Mouse (Mus musculus): ENCODE results near the gene Sphk1. TPM values are rescaled to one million over a fixed set of nuclear protein-coding genes. Genes with fewer than 3 reads are reported as not detected.

Sphk1 gene
- total RNA-seq, 2 experiments from 2014 or later, result 1.3 to 2.4 TPM

DNA sequence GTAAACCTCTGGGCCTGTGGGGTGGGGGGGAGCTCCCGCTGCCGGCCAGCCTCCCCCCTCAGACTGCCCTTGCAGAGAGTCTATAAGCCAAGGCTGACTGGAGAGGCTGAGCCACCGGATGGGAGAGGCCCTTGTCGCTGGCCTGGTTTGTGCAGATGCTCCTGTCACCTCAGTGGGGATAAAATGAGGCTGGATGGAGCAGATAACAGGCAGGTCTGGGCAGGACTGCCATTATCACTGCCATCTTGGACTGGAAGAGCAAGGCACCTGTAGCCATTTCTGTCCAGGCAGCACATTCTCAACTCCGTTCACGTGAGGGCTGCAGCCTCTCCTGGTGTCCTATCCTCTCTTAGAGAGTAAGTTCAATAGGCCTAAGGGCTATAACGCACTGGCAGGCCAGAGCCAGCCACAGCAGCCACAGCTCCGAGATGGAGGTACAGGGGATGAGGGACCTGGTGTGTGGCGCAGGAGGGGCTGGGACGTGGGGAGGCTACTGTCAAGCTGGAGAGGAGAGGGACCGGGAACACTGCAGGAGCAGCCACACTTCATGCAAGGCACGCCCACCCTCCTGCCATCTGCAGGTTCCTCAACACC, 7.5 kb downstream of the Sphk1 start:
- DNase-seq, result no peak

DNA sequence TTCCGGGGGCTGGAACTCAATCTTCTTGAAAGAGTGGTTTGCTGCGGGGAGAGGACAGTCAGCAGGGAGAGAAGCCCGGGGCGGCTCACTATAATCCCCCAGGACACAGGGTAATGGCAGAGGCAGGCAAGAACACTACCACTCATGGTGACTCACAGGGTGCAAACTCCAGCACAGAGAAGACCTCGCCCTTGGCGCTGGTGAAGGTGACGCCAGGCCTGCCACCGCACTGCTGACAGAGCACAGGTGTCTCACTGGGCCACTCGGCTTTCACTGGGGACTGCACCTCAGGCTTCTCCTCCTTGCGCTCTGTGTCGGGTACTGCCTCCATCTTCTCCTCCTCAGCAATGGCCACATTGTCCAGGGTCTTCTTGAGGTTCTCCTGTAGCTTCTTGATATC, 10.5 kb downstream of the Sphk1 start:
- no peak for DNase-seq

DNA sequence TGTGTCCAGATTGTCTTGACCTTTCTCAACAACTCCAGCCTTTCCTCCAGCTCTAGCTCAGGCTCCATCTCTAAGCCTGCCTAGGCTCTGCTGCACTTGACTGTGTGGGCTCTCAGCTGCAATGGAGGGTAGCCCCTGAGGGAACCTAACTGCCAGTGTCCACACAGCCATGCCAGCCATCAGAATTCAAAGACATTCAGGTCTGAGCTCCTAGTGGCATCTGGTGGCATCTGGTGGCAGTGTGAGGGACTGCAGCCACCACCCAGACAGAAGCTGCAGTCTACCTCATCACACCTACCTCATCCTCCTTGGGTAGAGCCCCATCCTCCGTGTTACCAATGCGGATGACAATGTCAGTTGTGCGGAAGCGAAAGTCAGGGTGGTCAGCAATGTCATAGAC, 12.4 kb downstream of the Sphk1 start:
- DNase-seq, result no peak

DNA sequence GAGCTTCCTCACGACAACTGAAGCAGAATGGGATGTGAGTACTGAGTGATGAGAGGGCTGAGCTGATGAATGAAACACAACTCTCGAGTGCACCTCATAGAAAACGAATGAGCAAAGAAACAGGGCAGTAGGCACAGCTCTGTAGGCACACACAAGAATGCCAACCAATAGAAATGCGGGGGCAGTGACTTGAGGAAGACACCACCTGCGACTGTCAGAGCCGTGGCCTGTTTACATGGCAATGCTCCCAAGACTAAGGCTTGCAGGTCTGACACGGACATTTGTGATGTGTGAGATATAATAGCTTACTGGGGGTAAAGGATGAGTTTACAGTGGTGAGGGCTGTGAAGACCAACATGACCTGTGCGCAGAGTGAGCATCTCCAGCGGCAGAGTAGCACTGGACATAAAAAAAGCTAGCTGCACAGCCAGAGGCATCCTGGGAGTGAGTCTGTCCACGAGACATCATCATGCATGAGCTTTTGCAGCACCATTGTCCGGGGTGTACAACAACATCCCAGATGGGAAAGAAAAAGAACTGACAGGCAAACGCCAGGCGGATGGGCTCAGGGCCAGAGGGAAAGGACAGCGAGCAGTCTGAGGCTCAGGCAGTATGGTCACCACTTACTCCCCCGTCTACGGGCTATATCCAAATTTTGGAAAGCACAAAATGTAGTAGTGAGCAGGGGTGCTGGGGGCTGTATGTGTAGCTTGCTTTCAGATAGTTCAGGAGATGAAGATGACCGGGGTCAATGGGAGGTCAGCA, 16.8 kb downstream of the Sphk1 start:
- no peak for DNase-seq

DNA sequence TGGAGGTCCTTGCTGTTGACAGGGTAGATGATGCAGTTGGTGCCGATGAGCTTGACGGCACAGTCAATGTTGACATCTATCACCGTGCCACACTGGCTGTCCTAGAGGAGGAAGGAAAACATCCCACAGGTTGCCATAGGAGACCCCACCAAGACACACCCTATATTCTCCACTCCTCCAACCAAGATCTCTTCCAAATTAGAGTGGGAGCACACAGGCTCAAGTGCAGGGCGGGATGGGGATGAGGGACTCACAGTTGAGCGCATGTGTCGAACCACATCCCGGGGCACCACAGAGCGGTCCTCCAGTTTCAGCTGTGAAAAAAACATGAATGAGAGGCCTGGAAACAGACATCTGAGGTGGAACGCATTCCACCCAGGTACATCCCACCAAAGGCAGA, 18.1 kb downstream of the Sphk1 start:
- DNase-seq, result no peak

DNA sequence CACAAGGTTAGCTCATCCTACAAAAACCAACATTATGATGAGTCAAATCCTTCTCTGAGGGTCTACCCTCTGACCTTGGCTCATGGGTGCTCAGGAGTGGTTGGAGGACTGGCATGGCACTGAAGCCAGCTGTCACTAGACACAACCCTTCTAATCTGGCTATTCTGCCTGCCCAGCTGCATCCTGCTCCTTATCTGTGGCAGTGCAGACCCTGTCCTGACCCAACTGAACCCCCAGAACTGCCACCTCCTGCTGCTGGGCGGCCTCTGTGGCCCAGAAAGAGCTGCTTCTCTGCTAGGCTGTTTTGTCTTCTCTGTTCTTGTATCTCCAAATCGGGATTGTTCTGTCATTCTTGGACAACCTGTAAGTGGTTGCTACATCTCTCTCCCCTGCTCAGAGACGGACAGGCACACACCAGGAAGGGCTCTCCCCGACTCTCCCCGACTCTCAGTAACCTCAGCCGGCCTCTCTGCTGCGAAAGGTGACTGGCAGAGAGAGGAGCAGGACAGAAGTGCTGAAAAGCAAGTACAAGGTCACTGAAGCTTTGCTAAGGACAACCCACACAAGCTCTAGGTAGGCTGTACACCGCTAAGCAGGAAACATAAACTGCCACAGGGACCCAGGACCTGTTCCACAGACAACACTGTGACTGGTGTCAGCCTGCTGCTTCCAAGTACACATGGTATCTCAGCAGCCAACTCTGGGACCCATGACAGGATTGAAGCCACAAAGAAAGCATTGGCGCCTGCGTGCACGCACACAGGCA, 18.7 kb downstream of the Sphk1 start:
- no peak for DNase-seq

DNA sequence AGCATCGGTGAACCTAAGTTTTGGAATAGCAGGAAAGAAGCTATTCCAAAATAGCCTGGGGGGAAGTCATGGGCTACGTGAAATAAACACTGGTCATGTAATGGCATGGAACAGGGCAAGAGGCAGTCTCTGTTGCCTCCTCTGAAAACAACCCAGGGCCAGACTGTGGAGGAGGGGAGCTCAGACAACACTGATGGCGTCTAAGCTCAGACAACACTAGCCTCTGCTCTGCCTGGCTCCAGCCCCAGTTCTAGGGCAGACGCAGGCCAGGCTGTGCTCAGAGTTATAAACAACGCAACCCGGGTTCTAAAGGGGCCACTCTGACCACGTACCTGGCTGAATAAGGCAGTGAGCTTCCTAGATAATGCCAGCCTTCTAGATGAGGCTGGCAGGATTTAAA, 20.0 kb downstream of the Sphk1 start:
- no peak for DNase-seq

DNA sequence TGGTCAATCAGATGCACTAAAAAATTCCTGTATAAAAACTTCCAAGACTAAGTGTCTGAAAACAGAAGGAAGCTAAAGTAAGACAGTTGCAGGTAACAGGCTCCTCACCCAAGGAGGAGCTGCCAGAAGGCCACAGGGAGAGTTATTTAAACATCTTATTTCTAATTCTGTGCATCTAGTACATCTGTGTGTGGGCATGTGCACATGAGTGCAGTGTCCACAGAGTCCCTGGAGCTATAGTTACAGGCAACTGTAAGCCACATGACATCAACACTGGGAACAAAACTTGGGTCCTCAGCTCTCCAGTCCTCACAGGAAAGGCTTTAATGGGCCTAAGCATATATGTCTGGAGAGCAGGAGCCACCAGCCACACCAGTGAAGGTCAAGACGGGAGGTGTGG, 21.5 kb downstream of the Sphk1 start:
- DNase-seq, result no peak

DNA sequence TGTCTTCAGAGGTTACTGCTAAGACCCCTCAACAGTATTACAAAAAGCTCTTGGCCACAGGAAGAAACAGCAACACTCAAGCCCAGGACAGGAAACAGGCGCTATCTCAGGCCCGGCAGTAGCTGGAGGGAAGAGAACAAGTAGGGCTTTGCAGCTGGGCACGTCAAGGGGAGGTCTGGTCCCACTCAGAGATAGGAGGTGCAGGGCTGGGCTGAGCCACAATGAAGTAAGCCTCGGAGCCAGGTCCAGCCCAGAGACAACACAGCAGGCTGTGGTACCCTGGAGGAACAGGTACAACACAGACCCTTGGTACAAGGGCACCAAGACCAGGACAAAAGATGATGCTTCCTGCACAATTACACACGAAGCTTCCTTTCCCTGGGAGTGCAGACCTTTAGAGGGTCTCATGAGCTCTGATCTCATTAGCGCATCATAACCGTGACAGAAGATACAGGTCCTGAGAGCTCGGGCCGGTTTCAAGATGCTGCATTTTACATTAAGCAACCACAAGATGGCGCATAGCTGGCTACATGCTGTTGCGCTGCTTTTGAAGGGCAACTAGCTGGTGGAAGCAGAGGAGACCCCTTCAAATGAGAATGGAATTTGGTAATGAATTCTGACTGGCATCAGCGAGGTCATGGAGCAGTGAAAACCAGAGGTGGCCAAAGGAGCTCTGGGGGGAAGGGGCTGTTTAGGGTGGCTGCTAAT, 23.6 kb downstream of the Sphk1 start:
- DNase-seq, result no peak

DNA sequence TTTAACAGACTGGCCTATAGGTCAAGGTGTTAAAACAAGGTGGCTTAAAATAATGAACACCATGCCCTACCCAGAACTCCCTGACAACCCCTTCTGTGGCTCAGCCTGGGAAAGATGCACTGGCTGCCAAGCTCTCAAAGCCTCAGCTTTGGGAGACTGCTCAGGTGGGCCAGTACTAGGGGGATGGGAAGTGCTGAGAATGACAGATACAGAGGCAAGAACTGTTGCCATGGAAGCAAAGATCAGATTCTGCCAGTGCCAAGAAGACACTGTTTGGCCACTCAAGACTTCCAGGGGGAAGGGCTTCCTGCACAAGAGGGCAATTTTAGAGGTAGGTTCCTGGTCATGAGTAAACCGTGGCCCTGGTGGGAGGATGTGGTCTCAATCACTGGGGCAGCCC, 24.8 kb downstream of the Sphk1 start:
- DNase-seq, result no peak

DNA sequence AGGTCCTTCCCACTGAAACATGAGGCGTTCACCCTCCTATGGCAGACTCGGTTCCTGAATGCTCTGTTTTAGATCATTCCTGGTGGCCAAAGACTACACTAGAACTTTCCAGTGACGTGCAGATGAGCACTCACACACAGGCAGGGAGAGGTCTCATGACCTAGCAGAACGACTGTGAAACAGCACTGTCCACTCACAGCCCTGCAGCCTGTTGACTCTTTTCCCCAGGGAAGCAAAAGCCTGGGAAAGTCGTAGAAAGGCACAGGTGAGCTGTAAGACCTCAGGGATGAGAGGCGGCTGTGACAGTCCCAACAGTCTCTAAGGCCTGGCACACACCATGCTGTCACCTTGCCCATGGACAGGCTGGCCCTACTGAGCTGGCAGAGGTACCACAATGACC, 25.6 kb downstream of the Sphk1 start:
- DNase-seq, result no peak

DNA sequence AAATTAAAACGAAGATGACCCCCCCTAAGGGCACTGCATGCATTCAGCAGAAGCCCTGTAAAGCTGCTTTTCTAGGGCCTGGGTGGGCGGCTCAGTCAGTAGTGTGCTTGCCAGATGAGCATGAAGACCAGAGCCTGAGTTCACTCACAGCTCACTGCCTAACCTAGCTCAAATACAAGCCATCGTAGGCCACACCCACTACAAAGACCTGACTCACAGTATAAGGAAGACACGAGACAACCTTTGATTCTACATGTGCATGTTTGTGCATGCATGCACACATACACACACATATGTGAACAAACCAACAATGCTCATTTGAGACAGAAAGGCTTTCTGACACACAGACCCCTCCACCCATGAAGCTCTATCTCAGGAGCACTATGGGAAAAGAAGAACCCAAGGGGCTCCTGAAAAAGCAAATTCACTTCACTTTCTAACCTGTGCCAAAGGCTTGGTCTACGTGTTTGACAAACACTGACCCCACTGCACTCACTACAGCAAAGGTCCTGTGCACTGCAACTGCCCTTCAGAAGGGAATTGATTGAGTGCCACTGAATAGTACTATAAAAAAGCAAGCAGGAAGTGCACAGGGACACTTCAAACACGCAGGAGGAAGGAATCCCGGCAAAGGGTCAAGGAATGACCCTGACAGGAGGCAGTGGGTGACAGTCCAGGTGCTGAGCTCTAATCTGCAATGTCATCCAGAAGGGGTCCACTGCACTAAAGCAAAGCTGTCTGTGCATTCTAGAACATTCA, 34.7 kb downstream of the Sphk1 start:
- DNase-seq, result no peak

DNA sequence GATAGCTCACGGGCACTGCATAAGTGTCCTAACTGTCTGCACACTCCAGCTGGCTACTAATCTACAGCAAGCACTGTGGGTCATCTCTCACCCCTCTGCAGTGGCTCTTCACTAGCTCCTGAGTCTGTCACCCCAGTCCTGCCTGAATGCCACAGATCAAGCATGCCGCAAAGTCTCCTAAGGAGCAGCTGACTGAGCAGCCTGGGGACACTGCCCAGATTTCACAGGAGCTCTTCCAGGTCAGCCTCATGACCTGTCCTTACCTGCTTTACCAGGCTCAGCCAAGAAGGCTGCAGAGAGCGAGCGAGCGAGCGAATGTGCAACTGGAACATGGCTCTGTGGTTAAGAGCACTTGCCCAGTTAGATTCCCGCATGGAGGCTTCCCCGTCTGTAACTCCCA, 36.8 kb downstream of the Sphk1 start:
- DNase-seq, result no peak

DNA sequence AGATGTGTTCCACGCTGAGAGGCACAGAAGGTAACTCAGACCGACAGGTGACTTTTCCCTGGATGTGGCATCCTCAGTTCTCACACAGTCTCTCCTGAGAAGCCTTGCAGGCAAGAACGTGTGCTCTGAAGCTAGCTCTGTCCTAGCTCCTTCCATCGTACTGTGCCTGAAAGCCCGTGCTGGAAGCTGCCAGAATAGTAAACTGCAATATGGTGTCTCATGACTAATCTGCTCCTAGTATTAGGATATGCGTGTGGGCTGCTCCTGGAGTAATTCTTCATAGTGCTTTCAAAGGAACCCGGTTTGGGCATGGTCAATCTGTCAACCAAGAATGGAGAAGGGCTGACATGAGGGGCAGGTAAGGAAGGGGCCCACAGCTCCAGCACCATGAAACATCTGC, 40.1 kb downstream of the Sphk1 start:
- DNase-seq, result no peak

DNA sequence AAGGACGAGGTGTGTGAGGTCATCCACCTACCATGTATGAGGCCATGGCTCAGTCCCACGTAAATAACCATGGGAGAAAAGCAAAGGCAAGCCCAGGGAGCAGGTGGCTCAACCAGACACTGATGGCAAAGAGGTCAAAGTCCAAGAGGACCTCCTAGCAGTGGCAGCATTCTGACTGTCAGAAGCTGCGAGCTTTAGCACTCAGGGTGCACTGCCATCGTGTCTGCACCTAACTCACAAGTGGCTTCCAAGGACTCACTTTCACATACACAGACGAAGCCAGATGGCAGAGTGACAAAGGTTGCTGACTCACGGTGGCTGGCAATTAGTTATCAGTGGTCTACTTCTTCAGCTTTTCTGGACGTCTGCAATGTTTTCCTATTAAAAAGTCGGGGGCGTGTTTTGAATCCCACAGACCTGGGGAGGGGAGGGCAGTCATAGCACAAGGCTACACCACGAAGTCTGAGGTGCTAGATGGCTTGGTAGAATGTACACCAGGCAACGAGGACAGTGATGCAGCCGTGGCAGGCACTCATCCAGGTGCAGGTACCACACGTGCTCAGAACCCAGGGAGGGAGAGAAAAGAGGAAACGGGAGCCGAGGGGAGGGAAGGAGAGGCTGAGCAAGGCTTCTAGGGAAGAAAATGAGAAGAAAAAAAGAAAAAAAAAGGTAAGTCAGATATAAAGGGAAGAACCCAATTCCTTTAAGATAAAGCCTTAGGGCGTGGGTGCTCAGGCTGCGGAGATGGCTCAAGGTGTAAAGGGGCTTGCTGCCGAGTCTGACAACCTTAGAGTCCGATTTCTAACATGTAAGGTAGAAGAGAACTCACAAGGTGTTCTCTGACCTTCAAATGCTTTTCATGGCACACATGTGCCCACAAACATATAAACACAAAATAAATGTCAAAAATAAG, 41.3 kb downstream of the Sphk1 start:
- DNase-seq, result no peak

DNA sequence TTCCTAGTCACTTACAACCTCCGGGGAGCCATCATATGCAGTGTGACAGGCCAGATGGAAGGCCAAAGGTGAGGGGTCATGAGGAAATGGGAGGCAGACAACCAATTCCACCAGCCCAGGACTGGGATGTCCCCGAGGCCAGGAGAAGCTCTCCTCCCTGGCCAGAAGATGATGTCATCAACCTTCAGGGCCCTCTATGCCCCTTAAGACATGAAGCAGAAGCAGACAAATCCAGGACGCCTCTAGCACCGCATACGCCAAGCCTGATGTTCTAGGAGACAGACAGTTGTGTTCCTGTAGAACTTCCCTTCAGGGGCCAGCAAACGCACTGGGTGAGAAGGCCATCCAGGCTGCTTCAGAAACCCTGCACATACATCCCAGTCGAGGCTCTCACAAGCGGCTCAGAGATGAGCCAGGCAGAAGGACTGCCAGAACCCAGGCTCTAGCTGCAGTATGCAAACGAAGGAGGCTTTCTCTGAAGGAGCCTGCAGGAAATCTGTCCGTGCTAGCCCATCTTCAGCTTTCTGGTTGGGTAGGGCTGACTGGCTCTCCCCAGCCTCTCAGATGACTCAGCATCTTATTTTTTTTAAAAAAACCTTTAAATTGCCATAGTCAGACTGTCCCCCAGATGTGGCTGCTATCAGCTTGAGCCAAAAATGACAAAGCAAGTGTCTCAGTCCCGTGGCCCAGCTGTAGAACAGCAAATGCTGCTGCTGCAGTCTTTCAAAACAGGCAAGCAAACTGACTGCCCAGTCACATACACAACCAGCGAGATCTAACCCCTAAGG, 42.2 kb downstream of the Sphk1 start:
- DNase-seq, result peak; percentile 40 to 44

DNA sequence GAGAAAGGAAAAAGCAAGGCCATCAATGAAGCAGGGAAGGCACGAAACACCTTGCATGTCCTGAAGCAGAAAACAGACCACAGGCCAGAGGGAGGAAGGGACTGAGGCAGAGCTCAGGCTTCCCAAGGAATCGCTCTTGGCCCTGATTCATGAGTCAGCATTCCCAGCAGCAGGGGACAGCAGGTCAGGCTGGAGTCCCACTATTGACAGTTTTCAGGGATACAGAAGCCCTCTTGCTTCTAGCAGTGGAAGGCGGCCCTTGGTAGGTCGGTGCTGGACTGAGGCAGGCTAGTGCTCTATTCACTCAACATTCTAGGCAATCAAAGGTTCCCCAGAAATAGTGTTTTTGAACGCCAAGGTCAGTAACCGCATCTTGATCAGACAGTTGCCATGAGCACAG, 43.8 kb downstream of the Sphk1 start:
- no peak for DNase-seq

DNA sequence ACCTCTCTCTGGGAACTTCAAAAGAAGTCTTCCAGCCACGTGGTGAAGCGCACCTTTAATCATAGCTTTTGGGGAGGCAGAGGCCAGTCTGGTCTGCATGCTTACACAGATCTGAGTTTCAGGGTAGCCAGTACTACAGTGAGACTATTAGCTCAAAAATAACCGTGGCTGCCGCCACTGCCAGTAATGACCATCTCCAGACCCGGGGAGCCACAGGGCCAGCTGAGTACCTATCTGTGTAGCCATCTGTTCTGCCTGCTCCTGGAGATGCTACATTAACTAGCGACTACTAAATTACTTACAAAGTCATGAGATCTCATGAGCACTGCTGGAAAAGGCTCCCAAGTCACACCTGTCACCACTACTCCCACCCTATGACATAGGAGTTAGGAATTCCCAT, 44.3 kb downstream of the Sphk1 start:
- DNase-seq, result no peak

DNA sequence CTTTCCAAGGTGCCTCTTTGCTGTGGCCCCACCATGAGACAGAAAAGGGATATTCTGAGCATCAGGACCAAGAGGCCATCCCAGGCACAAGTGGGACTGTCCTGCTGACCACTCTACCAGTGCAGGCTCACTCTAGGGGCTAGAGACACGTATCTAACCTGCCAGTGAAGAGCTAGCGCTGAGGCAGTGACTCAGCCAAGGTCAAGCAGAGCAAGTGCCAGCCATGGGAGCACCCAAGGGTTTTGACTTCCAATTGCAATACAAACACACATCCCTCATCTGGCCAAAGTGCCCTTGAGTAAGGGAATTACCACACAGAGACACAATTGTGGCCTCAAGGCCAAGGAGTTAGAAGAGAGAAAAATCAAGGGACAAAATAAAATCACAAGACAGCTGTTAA, 44.7 kb downstream of the Sphk1 start:
- DNase-seq, result no peak

DNA sequence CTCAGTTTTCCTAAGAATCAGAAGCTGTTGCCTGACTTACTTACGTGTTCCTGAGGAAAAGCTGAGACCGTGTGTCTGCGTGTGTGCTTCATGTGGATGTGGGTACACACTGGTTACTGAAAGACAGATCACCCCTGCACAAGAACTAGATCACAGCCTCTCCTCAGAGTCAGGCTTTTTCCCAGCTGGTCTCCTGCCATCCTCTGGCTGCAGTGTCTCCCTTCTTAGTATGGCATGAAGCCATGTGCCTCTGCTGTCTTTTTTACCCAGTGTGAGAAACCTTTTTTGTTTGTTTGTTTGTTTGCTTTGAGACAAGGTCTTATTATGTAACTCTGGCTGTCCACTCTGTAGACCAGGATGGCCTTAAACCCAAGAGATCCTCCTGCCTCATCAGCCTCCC, 48.6 kb downstream of the Sphk1 start:
- DNase-seq, result no peak
